Mouse (Mus musculus): Measurements from ENCODE around the gene Dtx4. TPM values are rescaled to one million over a fixed set of nuclear protein-coding genes. Genes with fewer than 3 reads are reported as not detected.
A peak's percentile ranks its signal among the peaks of the same experiment; 100 is the strongest.
"Not testable (repeated sequence)": the region's sequence is repeated elsewhere in the genome, so short reads cannot be mapped to it uniquely, and the experiment has no call there.

Gene Dtx4
- 10 to 100 TPM; 14.7 to 30.5 TPM for total RNA-seq (2021)
- long read RNA-seq, experiment 1, full-length matches to known transcripts, result 6 of 11 reads
- long read RNA-seq, experiment 1, partial matches to known transcripts, result 3 of 11 reads
- long read RNA-seq, experiment 1, other reads (novel, unspliced or antisense), result 2 of 11 reads
- long read RNA-seq, experiment 2, full-length matches to known transcripts, result 10 of 28 reads
- long read RNA-seq, experiment 2, partial matches to known transcripts, result 7 of 28 reads
- long read RNA-seq, experiment 2, other reads (novel, unspliced or antisense), result 11 of 28 reads

DNA sequence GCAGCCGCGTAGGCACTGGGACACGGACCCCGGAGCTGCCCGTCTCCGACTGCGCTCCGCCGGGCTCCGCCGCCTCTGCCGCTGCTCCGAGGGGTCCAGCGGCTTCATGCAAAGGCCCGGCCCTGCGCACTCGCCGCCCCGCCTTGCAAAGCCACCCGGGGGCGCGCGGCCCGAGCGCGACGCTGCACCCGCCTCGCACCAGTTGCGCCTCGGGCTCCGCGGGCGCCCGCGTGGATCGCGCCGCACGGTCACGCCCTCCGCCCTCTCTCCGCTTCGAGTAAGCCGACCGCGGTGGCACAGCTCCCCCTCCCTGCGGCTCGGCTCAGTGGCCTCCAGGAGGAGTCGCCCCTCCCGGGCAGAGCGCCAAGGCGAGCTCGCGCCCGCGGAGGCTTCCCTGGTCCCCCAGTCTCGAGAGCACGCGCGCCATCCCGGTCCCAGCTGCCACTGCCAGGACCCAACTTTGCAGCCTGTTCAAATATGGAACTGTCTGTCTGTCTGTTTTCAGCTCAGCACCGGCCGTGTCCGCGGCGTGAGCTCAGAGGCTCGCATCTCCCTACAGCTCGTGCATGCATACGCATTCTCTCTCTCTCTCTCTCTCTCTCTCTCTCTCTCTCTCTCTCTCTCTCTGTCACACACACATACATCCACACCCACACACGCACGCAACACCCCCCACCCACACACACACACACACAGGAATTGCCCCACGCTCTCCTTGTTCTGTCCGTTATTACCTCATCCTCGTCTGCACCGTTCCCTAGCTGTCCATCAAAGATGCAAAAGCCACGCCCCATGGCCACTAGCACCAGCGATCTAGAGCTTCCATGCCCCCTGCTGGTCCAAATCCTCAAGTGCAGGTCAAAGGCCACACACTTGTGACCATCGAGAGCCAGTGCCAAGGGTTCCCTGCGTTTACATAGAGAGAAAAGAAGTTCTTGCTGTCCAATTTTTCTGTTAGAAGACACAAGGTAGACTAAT, at the start of gene Dtx4:
Gene Dtx4 (minus strand): TSS at position 85 of the 978 bp plus-strand sequence.
- DNase-seq (ENCODE audit: low spot score in 2 of 2), result peak; percentile 93

DNA sequence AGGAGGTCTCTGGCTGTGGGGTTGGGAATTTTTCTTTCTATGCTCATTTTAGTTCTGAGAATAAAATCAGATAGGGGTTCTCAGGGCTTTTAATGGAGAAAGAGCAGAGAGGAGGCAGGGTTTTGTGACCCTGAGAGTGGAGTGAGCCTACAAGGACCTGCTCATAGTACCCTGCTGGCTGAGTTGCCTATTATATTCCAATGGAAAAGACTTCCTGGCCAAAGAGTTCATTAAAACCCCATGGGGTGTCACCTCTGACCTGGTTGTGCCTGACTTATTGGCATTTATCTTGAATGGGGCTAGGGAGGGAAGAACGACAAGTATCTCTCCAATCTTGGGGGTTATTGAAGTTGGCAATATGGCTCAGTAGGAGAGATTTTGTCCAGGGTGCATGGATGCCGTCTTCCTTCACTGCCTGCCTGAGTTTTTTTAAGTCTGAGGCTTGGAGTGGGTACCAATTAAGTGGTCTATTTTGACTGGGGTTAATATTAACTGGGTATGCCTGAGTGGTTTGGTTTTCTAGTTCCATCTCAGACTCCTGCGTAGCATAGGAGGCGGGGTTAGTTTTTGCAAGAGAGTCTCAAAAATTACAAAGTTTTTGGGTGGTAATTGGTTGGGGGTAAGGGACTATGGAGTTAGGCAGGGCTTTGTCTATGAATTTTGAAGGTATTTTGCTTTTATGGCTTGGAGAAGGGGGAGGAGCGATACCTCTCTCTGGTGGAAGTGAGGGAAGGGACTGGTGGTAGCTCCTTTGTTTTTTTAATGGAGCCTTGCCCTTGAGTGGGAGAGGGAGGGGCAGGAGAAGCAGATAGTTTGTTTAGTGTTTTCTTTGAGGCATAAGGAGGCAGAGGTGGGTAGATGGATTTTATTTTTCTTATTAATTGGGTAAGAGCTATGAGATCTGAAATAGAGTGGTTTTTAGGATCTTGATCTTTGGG, 49.0 kb upstream of the Dtx4 start:
- DNase-seq (ENCODE audit: low spot score in 2 of 2), result no peak

DNA sequence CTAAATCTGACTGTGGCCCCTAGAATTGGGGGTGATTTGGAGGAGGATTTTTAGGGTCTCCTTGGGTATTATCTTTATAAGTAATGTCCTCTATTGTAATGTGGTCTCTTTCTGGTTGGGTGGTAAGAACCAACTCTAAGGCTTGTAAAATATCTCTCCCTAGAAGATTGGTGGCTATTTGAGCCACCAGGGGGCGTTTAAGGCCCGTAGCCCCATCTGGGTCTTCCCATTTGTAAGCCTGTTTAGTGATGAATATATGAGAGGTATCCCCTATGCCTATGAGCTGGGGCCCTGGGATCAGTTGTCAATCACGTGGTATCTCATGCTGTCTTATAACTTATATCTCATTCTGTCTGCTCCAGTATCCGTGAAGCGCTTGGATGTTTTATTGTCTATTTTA, 47.9 kb upstream of the Dtx4 start:
- DNase-seq (ENCODE audit: low spot score in 2 of 2), result peak in 1 of 2 experiments; percentile 34

DNA sequence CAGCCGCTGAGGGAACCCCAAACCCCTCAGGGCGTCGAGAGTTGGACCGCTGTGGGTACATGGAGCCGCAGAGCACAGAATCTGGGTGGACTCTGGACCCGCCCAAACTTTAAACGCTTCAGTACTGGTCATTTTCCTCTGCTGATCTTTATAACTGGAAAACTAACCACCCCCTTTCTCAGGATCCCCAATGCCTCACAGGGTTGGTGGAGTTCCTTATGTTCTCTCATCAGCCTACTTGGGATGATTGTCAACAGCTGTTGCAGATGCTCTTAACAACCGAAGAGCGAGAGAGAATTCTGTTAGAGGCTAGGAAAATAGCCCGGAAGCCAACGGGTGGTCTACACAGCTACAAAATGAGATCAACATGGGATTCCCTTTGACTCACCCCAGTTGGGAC, 44.2 kb upstream of the Dtx4 start, which contains the start of gene Fam111a:
Gene Fam111a (plus strand): TSS at position 301 of the 400 bp plus-strand sequence.
- not testable (repeated sequence) for DNase-seq (ENCODE audit: low spot score in 2 of 2)

DNA sequence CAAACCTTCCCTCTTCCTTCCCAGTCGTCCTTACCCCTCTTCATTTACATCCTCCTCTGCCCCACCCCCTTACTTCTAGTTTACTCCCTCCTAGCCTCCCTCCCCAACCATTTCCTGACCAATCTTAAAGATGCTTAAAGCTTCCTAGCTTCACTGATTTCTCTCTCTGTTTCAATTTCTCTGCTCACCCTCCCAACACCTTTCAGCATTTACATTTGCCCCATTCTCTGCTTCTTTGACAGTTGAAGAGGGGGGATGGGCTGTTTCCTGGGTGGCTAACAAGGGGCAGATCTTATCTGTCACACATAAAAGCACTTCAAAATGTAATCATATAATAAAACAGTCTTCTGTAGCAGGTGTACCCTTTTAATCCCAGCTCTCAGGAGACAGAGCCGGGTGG, 40.4 kb upstream of the Dtx4 start:
- DNase-seq (ENCODE audit: low spot score in 2 of 2), result no peak

DNA sequence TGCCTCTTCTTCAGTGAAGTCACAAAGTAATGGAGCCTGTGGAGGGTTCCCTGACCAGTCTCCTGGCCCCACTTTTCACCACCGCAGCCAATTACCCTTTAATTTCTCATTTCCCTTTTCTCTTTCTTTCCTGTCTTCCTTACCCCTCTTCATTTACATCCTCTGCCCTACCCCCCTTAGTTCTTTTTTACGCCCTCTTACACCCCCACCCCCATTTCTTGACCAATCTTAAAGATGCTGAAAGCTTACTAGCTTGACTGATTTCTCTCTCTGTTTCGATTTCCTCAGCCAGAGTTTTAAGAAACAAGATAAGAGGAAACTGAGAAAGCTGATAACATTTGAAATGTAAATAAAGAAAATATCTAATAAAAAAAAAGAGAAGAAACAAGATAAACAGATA, 39.5 kb upstream of the Dtx4 start:
- no peak for DNase-seq (ENCODE audit: low spot score in 2 of 2)

DNA sequence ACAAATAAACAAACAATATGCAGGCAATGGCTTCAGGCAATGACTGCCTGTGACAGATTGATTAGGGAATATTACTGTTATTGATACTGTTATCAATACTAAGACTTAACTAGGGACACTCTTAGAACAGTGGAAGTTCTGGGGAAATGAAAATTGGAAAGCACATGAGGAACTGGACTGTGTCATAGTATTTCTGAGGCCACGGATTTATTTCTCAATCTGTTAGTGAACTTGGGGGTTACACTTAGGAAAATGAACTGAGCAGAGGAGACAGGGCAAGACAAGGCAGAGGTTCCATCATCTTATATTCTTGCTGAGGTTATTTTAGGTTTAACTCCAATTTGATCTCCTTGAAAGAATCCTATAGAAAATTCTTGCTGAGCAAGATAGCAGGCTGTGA, 38.7 kb upstream of the Dtx4 start:
- DNase-seq (ENCODE audit: low spot score in 2 of 2), result no peak

DNA sequence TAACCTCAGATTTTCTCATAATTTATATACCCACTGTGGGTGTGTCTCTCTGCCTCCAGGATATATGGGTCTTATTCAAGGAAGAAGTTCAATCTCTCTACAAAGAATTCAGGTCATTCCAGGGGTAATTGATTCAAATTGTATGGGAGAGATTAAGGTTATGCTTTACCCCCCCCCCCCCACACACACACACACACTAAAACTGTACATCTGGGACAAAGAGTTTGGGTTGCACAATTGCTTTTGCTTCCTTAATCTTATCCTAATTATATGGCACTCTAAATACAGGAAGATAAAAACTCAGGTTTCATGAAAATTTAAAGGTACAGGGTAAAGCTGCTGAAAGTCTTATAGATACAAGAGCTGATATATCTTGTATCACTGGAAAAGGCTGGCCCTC, 35.9 kb upstream of the Dtx4 start:
- no peak for DNase-seq (ENCODE audit: low spot score in 2 of 2)

DNA sequence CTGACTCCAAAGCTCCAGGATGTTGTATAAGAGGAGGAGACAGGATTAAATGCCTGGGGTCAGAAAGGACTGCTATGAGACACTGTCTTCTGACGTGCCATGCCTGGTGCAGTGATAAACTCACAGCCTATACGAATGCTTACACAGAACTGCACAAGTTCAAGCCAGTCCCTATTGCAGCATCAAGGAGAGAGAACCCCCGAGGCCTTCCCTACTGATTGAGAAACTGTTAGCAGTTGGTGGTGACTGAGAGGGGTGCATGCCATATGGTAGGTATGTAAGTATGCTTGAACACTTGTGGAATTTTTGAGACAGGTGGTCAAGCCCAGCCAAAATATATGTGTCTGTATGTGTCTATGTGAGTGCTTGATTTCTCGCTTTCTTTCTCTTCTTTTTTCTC, 22.1 kb upstream of the Dtx4 start:
- no peak for DNase-seq (ENCODE audit: low spot score in 2 of 2)

DNA sequence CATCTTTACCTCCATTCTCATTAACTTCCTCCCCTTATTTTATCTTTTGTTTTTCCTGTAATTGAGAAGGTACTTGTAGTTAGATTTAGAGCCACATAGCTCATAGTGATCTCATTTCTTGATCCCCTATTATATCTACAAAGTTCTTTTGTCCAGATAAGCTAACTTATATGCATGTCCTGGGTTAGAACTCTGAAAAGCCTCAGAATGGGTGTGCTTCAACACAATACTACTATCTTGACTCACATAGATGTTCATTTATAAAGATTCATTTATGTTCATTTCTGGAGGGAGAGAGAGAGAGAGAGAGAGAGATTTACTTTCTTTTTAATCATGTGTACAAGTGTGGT, 17.3 kb upstream of the Dtx4 start:
- DNase-seq (ENCODE audit: low spot score in 2 of 2), result no peak

DNA sequence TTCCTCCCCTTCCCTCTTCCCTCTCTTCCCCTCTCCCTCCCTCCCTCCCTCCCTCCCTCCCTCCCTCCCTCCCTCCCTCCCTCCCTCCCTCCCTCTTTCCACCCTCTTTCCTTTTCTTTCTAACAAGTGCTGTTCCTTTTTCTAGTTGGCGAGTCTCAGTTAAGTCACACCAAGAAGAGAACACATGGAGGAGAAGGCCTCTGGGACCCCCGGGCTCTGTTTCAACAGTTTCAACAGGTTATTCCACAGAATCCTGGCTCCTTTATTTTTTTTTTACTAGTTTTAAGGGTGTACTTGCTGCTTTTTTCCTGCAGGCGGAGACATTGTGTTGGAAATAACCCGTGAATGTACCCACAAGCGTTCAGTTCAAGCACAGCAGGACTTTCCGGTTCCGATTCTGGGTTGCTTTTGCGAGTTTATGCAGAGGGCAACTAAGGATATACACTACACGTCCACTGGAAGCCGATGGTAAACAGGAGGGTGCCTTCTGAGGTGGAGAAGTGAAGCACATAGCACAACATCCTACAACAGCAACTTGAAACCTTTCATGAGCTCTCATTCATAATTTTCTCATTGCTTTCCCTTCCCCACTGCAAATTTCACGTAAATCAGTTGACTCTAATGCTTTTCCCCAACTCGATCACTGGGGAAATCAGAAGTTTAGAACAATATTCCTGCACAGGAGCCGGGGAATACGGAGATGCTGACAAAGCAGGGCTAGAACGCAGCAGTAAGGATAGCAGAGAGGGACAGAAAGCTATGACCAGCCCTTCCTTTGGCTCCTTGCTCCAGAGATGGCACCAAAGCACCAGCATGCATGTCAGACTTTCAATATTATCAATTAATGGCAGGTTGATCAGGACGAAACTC, 16.7 kb upstream of the Dtx4 start:
- DNase-seq (ENCODE audit: low spot score in 2 of 2), result peak; percentile 28 to 49

DNA sequence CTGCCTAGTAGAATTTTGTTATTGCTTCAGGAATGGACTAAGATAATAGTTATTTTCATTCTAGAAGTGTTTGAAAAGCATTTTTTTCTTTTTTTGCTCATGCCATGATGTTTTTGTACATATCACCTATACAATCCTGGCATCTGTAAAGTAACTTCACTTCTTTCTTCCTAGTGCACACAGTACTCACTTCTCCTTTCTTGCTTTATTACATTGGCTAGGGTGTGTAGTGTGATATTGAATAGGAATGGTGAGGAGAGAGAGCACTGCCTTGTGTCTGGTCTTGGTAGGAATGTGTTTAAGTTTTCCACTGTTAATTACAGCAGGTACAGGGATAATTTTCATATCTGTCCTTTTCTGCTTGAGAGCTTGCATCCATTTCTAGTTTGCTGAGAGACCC, 13.4 kb upstream of the Dtx4 start:
- no peak for DNase-seq (ENCODE audit: low spot score in 2 of 2)

DNA sequence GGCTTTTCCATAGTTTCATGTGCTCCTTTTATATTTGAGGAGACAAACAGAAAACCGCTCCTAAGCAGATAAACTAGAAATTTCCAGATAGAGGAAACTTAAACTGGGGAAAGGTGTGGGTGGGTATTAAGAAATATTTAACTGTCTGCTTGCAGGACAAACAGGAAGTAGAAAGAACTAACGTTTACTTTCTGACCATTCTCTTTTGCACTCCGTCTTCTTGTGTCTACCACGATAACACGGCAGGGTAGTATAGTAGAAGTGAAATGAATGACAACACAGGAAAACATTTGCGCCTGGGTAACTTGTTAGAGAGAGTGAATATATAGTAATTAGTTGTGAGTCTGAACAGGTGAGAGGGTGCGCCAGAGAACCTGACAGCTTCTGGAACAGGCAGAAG, 1.5 kb upstream of the Dtx4 start:
- DNase-seq (ENCODE audit: low spot score in 2 of 2), result no peak

DNA sequence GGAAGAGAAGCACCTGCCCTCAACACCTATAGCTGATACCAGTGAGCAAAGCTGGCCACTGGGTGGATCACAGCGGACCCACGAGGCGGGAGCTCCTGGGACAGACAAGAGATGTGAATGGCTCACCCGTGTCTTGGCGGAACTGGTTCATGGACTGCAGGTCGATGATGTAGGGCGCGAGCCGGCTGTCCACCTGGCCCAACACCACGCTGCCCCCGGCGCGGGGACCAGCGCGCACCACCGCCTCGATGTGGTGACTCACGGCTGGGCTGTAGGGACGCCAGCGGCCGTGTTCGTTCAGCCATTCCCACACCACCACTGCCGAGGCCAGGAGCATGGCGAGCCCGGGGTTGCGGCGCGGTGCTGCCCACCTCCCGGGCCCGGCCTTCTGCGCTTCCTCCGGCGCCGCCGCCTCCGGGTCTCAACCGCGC, 358 bp downstream of the Dtx4 start:
- DNase-seq (ENCODE audit: low spot score in 2 of 2), result peak; percentile 59 to 64

DNA sequence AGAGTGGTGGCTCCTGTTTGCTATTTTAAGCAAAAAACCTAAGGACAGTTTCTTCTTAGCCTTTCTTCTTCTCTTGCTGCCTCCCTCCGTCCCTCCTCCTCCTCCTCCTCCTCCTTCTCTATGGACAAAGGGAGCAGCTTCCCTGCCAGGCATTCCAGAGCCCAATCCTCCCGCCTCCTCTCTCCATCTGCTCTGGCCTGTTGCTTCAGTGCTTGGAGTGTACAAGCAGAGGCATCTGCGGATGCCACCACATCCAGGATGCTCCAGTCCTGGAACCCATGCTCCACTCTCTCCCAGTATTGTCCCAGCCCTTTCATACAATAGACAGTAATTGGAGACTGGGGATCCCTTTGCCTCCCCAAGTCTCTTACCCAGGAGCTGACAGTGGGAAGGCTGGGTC, 1.1 kb downstream of the Dtx4 start:
- DNase-seq (ENCODE audit: low spot score in 2 of 2), result no peak

DNA sequence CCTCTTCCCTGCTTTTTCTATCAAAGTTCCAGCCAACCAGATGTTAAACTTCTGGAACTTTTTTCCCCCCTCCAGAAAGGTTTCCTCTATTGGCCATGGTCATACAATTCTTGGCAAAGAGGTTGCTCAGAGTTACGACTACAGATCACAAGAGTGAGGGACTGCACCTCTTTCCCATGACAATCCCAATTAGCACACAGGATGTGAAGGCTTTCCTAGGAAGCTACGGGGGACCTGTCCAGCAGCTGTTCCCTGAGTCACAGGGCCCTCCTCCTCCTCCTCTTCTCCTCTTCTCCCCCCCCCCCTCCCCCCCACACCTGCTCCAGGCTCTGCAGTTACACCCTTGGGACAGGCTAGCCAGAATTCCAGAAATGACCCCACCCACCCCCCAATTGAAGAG, 1.8 kb downstream of the Dtx4 start:
- no peak for DNase-seq (ENCODE audit: low spot score in 2 of 2)

DNA sequence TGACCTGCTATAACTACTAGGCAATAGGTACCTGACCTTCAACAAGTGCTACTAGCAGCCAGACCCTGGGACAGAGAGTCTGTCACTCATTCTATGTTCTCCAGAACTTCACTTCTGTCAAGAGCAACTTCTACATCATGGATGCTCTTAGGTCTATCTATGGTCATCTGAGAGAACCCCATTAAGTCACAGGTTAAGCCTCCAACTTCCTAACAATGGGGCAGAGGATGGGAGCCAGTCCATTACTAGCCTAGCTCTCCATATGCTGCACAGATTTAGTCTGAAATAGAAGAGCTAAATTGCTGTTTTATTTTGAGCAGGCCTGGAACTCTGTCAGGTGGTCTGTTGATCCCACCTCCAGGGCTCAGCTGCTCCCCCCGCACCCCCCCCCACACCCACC, 2.3 kb downstream of the Dtx4 start:
- no peak for DNase-seq (ENCODE audit: low spot score in 2 of 2)

DNA sequence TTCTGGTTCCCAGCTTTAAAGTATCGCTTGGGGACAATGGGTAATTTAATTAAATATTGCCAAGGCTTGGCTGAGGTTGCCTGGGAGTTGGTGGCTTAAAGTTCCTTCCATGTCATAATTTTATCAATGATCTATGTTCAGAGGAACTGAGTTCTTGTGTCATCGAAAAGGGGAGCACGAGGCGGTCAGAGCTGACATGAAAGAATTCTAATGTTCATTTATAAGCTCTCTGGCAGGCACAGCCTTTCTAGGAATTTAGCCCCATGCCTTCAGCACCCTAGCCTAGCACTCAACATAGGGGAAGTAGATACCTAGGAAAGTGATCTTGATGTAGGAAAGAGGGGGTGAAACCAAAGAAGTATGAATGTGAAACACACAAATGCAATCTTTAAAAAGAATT, 2.9 kb downstream of the Dtx4 start:
- no peak for DNase-seq (ENCODE audit: low spot score in 2 of 2)

DNA sequence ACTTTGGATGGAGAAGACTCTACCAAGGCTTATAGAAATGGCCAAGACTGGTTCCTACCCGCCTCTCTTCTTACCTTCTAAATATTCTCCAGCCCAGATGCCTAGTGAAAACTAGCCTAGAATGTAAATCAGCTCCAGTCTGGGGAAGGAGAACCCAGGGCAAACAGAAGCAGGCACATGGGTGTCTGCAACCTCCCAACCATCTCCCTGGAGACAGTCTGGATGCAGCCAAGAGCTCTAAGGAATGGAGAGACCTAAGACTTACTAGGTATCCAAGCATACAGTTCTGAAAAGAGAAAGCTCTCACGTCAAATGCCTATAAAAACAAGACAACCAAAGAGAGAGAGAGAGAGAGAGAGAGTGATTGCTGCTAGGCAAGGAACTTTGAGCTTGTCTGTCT, 3.3 kb downstream of the Dtx4 start:
- no peak for DNase-seq (ENCODE audit: low spot score in 2 of 2)

DNA sequence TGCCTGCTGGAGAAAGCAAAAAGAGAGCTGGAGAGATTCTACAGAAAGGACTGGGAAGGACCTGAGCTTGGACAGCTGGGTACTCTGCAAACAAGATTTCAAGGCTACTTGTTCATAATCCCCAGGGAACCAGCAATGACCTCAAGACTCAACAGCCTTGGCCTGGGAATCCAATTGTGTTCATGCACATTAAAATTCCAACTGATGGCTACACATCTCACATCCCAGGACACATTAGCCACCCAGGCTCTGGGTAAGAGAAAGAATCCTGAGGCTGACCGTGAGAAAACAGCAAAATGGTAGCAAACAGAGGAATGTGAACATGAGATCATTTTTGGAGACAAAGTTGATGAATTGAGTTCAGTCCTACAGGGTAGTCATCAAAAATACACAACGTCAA, 5.0 kb downstream of the Dtx4 start:
- no peak for DNase-seq (ENCODE audit: low spot score in 2 of 2)

Data from adrenal gland, adult 18-20 months (tissue).